Mouse (Mus musculus) neural tube, embryonic 10.5 days (tissue): ENCODE measurements around the gene Ttbk2.

ENCODE experiments used
- DNase-seq: peaks from one replicate; pipeline ENCODE4 v3.0.0-alpha.2; 2017; ENCODE audit warnings: low spot score; ENCODE audit errors: extremely low spot score

The Ttbk2 gene

DNA sequence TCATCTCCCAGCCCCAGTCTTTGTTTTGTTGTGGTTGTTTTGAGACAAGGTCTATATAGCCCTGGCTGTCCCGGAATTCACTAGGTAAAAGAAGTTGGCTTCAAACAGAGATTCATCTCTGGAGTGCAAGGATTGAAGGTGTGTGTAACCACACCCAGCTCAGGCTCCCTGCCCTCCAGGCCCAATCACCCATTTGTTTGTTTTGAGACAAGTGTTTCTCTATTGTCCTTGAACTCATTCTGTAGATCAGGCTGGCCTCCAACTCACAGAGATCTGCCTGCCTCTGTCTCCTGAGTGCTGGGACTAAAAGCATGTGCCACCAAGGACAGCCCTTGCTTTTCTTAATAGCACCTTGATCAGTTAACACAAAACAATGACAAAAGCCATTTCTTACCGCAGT lies 102.4 kb downstream of the Ttbk2 start:
- DNase-seq = no peak

DNA sequence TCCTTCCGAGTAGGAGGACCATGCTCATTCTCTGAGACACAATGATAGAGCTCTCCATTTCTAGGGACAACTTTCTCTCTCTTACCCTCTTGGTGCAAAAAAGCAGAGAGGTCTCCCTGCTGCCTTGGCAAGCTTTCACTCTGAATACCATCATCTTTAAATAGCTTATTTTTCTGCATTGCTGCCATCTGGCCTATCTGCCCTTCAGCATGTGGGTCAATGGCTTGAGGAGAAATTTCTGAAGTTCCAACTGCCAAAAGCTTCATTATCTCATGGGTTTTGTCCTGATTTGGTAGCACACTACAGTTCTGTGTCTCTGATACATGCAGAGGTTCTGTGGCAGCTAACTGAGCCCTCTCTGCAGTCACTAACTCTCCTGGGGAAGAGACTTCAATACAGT lies 104.9 kb downstream of the Ttbk2 start:
- no peak for DNase-seq

GRCm38 (mm10) chr2:120731877-120732530 lies 118.4 kb downstream of the Ttbk2 start:
- no peak for DNase-seq

DNA sequence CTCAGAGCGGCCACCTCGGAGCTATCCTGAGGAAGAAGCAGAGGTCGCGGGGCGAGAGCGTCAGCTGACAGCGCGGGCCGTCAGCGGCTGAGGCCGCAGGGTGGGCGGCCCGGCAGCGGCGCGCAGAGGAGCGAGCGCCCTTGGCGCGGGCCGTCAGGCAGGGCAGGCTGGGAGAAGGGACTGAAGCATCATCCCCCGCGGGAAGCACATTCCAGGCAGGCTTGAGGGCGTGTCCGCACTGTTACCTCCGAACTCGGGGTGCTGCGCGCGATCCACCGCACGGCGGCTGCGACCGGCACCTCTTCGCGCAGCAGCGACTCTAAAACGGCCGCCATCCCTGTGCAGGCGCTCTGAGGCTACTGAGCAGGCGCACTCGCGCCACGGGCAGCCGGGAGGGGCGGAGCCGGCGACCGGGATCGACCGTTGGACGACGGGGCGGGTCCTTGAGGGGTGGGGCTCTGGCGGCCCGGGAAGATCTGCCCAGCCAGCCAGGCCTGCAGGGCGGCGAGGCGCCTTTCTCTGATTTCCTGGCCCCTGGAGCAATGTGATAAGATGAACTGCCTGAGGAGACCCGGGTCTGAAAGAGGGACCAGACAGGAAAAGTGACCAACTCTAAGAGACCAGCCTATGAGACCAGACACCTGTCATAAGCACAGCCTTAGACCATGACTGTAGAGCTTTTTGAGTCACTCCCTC lies 119.1 kb downstream of the Ttbk2 start:
- DNase-seq = peak; percentile 95

DNA sequence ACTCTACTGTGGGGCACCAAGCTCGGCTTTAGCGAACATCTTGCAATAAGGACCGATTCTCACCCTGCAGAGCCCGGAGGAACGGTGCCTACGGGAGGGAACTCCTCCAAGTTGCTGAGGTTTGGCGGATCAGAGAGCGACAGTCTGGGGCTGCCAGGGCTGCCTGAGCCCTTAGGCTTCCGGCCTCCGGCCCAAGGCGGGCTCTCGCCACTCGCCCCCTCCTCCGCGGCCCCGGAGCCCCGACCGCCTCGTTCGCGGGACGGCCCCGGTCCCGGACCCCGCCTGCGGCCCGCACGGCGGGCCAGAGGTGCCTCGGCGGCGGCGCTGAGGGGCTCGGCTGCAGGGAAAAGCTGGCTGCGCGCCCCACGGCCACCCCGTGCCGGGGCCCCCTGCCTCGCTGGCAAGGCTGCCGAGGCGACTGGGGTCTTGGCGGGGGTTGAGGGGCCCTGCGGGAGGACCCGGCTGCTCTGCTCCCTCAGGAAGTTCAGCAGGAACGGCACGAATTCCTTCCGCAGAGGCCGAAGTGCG lies 119.7 kb downstream of the Ttbk2 start:
- no peak for DNase-seq

DNA sequence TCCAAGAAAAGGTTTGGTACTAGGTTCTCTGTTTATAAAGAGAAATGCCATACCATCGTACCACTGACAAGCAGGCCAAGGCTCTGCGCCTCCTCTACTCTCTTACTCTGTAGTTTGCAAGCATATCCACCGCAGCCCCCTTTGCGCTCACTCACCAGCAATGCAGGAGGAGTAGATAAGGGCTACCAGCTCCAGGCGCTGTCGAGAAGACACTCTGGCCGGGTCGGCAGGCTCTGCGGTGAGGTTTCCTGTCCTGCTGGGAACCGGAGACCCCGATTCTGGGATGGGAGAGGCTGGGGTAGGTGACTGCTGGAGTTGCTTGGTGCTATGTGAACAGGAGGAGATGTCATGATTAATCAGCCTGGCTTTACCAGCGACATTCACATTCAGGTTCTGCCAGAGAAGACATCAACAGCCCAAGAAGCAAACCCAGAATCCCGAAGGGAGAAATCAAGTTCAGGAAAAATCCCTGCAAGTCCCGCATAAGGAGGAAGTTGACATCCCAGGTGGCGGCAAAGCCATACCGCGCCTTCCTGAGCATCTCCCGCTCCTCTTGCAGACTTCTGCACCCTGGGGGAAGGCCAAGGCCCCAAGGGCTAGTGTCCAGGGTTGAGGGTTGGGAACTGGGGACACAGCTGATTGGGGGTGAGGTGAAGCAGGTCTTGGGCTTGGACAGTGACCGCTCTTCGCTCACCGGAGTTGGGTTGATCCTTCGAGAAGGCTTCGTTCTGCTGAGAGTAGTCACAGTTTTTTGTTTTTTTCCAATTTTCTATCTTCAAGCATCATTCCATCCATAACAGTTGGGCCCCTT lies 120.4 kb downstream of the Ttbk2 start:
- peak; percentile 43 for DNase-seq

- DNase-seq = no peak
Observed at GRCm38 (mm10) chr2:120724176-120724575, 126.2 kb downstream of the Ttbk2 start.

- DNase-seq = no peak
Observed at GRCm38 (mm10) chr2:120723621-120724020, 126.8 kb downstream of the Ttbk2 start.

DNA sequence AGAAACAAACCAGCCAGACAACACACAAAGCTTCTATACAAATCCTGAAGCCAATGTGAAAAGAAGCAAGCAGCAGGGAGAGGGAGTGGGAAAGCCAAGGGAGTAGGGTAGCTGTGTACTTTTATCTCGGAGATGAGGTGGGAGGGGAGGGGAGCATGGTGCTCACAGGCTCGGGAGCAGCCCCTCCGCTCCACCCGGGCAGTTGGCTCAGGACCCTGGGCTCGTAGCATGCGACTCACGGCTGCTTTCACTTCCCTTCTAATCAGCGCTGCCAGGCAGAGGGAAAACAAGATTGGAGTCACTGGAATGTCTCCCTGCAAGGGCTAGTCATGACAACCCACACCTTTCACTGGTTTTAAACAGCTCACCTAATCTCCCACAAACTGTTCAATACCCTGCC lies 127.9 kb downstream of the Ttbk2 start:
- DNase-seq = no peak

DNA sequence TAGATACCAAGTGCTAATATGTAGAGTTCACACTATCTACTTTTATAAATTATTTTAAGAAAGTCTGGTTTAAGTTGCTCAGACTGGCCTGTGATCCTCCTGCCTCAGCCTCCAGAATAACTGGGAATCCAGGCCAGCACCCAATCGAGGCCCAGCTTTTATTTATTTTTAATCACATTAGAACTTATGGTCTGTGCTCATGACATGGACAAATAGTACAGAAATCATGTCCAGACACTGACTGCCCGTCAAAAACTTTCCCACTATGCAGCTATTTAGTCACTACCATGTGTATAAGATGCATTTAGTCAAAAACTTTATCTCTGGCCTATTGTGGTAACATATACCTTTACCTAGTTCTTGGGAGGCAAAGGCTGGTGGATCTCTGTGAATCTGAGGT lies 128.5 kb downstream of the Ttbk2 start:
- no peak for DNase-seq

- DNase-seq = no peak
Observed at GRCm38 (mm10) chr2:120720821-120721220, 129.6 kb downstream of the Ttbk2 start.

- DNase-seq = no peak
Observed at GRCm38 (mm10) chr2:120718496-120718895, 131.9 kb downstream of the Ttbk2 start.

DNA sequence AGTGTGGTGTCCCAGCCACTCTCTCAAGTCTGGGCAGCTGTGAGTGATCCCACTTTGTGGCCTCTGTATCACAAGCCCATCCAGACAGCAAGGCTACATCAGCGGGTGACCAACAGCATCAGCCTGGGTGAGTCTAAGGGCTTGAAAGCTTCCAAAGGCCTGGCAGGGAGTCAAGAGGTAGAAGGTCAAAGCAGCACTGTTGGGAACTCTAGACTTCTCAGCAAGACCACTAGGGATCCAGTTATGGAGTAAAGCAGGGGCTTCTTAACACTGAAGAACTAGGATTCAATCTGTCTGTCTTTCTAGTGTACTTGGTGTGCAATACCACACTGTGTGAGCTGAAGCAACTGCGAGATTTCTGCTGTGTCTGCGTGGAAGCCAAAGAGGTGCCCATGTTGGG lies 137.0 kb downstream of the Ttbk2 start:
- no peak for DNase-seq

DNA sequence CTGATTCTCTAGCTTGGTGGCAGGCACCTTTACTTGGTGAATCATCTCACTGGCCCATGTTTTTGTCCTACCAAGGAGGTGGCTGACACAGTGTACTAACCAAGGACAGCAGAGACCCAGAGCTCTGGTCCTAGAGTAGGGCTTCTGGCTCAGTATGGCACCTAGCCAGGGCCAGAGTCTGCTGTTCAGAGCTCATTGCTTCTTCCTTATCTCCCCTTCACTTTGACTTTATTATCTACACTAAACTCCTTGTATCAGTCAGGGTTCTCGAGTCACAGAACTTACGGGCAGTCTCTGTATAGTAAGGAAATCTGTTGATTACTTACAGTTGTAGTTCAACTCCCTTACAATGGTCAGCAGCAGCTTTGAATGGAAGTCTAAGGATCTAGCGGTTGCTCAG lies 139.5 kb downstream of the Ttbk2 start:
- no peak for DNase-seq

DNA sequence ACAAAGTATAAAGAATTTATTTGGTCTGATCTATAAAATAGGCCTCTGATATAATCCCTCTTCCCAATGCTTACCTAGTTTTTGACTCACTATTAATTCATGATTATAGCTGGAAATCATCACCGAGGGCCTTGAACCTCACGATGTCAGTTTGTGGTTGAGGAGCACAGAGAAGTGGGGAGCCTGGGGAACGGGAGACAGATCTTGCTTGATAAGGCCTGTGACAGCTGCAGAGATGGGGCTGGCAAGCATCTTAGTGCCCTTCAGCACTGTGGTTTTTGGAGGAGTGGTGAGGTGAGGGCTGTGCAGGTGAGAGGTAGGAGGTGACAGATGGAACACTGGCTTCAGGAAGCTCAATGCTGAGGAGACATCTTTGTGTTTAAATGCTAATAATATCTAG lies 140.2 kb downstream of the Ttbk2 start:
- no peak for DNase-seq

- DNase-seq = no peak
Observed at GRCm38 (mm10) chr2:120707041-120707440, 143.4 kb downstream of the Ttbk2 start.

DNA sequence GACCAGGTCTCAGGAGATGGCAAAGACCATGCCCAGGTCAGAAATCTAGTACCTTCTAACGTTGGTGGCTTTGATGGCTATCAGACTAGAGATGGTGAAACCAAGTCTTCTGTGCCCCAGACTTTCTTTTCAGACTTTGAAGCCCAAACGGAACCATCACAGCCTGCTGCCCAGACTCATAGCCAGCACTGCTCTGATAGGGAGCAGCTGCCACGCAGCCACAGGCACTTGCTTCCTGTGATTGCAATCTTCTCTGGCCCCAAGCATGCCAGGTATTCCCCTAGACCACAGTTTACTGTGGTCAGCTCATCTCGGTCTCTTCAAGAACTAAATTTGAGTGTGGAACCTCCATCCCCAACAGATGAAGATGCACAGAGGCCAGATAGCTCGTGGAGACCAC lies 147.7 kb downstream of the Ttbk2 start:
- DNase-seq = no peak

- DNase-seq = no peak
Observed at GRCm38 (mm10) chr2:120700379-120700885, 150.0 kb downstream of the Ttbk2 start.

DNA sequence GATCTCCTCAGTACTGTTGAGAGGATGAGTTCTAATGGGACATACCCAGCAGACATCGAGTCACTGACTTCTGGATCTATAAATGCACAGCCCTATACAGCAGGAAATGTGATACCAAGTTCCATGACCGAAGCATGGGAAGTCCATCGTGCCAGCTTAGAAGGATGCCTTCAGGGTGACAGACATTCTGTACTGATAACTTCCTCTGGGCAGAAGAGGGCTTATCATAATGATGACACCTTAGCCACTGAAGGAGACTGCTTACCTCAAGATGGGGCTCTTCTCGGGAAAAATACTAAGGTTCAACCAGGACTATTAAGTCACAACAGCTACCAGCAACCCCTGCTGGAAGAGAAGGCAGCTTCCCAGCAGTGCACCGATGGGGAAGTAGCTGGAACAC lies 152.6 kb downstream of the Ttbk2 start:
- no peak for DNase-seq
